Comparison of ENCODE assay signal across 21 mouse cellular contexts in genomic region chr4:65764275-65764674, GRCm38 (mm10).
A peak's percentile ranks its signal among the peaks of the same experiment; 100 is the strongest.
DNase-seq lines count a peak whose midpoint lies in the region; ATAC-seq lines count a peak whose summit lies in the region.
"Had no signal": no experiment of that assay in that cellular context is flagged by ENCODE, and none has a peak within 500 bp of the region (broad histone marks: within the 10 kb centered on the region; RNA-seq: fewer than 3 reads in every experiment).

No protein-coding gene starts in this region.

- no peak overlapping the region for H3K4me3 ChIP-seq in embryonic facial prominence, embryonic 11.5 days (ENCODE audit: low read depth, low read length)
- no peak overlapping the region for H3K4me3 ChIP-seq in embryonic facial prominence, embryonic 10.5 days
- H3K4me3 ChIP-seq in limb, embryonic 11.5 days (ENCODE audit: low read depth, low read length) = no peak overlapping the region
- no peak overlapping the region for H3K4me3 ChIP-seq in limb, embryonic 10.5 days
- H3K4me3 ChIP-seq in embryonic facial prominence, embryonic 12.5 days = no peak overlapping the region
- no peak overlapping the region for H3K4me3 ChIP-seq in neural tube, embryonic 15.5 days (replicated peaks)
- H3K4me3 ChIP-seq: erythroblast, embryonic 14.5 days; gastrocnemius, adult 2 months; heart, embryonic 13.5 days; midbrain, embryonic 10.5 days had no signal

- no peaks in the 10 kb centered on the region for H3K9me3 ChIP-seq in embryonic facial prominence, embryonic 11.5 days (replicated peaks; ENCODE audit: control insufficient read depth, low read length)
- no peaks in the 10 kb centered on the region for H3K9me3 ChIP-seq in embryonic facial prominence, embryonic 10.5 days
- H3K9me3 ChIP-seq in limb, embryonic 11.5 days (ENCODE audit: control insufficient read depth, low read length) = no peaks in the 10 kb centered on the region
- H3K9me3 ChIP-seq in limb, embryonic 10.5 days (replicated peaks) = no peaks in the 10 kb centered on the region
- H3K9me3 ChIP-seq in embryonic facial prominence, embryonic 12.5 days = no peaks in the 10 kb centered on the region
- H3K9me3 ChIP-seq in neural tube, embryonic 15.5 days (replicated peaks) = no peaks in the 10 kb centered on the region
- H3K9me3 ChIP-seq: heart, embryonic 13.5 days; midbrain, embryonic 10.5 days had no signal

- peak; percentile 0 for DNase-seq in embryonic facial prominence, embryonic 11.5 days (ENCODE audit: low spot score)
- no peak for DNase-seq in embryonic facial prominence, embryonic 10.5 days (ENCODE audit: low spot score)
- peak; percentile 17 for DNase-seq in limb, embryonic 11.5 days (ENCODE audit: low spot score)
- no peak for DNase-seq in limb, embryonic 10.5 days (ENCODE audit: low spot score)
- DNase-seq in testis, postnatal 14 days (ENCODE audit: low spot score) = no peak
- DNase-seq: adrenal gland, postnatal 10 days; B cell, adult 2 months; forebrain, postnatal 0 days; gastrocnemius, adult 2 months; heart, adult 11 months; kidney, adult 18-20 months; kidney, postnatal 4 days; lung, embryonic 14.5 days; lung, postnatal 4 days; thymus, adult 18-20 months had no signal

- 71% methylated on average over 4 of the region's 4 CpGs for WGBS in embryonic facial prominence, embryonic 11.5 days
- 83% methylated on average over 4 of the region's 4 CpGs for WGBS in embryonic facial prominence, embryonic 10.5 days
- WGBS in limb, embryonic 11.5 days = 63% methylated on average over 4 of the region's 4 CpGs
- WGBS in limb, embryonic 10.5 days = 82% methylated on average over 4 of the region's 4 CpGs
- WGBS in embryonic facial prominence, embryonic 12.5 days = 70% methylated on average over 4 of the region's 4 CpGs
- WGBS in neural tube, embryonic 15.5 days = 38% methylated on average over 4 of the region's 4 CpGs

- H3K27me3 ChIP-seq in embryonic facial prominence, embryonic 11.5 days (ENCODE audit: control insufficient read depth, insufficient read depth, low read length) = no peaks in the 10 kb centered on the region
- H3K27me3 ChIP-seq in embryonic facial prominence, embryonic 10.5 days (replicated peaks; ENCODE audit: low read depth, poor library complexity, severe bottlenecking) = no peaks in the 10 kb centered on the region
- H3K27me3 ChIP-seq in limb, embryonic 11.5 days (ENCODE audit: control insufficient read depth, insufficient read depth, low read length) = no peaks in the 10 kb centered on the region
- H3K27me3 ChIP-seq in limb, embryonic 10.5 days (ENCODE audit: low read depth, poor library complexity, severe bottlenecking) = no peaks in the 10 kb centered on the region
- no peaks in the 10 kb centered on the region for H3K27me3 ChIP-seq in embryonic facial prominence, embryonic 12.5 days
- H3K27me3 ChIP-seq in neural tube, embryonic 15.5 days (replicated peaks) = no peaks in the 10 kb centered on the region
- H3K27me3 ChIP-seq: heart, embryonic 13.5 days had no signal

- no peak overlapping the region for H3K9ac ChIP-seq in embryonic facial prominence, embryonic 11.5 days (replicated peaks; ENCODE audit: low read length)
- no peak overlapping the region for H3K9ac ChIP-seq in limb, embryonic 11.5 days (ENCODE audit: low read length)
- no peak overlapping the region for H3K9ac ChIP-seq in embryonic facial prominence, embryonic 12.5 days
- no peak overlapping the region for H3K9ac ChIP-seq in neural tube, embryonic 15.5 days (replicated peaks)
- H3K9ac ChIP-seq: forebrain, postnatal 0 days; heart, embryonic 13.5 days; lung, embryonic 14.5 days had no signal

- no peak overlapping the region for H3K27ac ChIP-seq in embryonic facial prominence, embryonic 11.5 days (replicated peaks; ENCODE audit: low read depth, low read length)
- H3K27ac ChIP-seq in embryonic facial prominence, embryonic 10.5 days (replicated peaks) = no peak overlapping the region
- no peak overlapping the region for H3K27ac ChIP-seq in limb, embryonic 11.5 days (replicated peaks; ENCODE audit: low read depth, low read length)
- no peak overlapping the region for H3K27ac ChIP-seq in limb, embryonic 10.5 days
- H3K27ac ChIP-seq in embryonic facial prominence, embryonic 12.5 days = no peak overlapping the region
- H3K27ac ChIP-seq in neural tube, embryonic 15.5 days (replicated peaks) = no peak overlapping the region
- H3K27ac ChIP-seq: gastrocnemius, adult 2 months; heart, embryonic 13.5 days; midbrain, embryonic 10.5 days had no signal

- no peaks in the 10 kb centered on the region for H3K36me3 ChIP-seq in embryonic facial prominence, embryonic 11.5 days (replicated peaks; ENCODE audit: control insufficient read depth, insufficient read depth, low read depth, low read length)
- no peaks in the 10 kb centered on the region for H3K36me3 ChIP-seq in embryonic facial prominence, embryonic 10.5 days (replicated peaks)
- H3K36me3 ChIP-seq in limb, embryonic 11.5 days (ENCODE audit: control insufficient read depth, insufficient read depth, low read length) = no peaks in the 10 kb centered on the region
- no peaks in the 10 kb centered on the region for H3K36me3 ChIP-seq in limb, embryonic 10.5 days
- H3K36me3 ChIP-seq in embryonic facial prominence, embryonic 12.5 days = no peaks in the 10 kb centered on the region
- no peaks in the 10 kb centered on the region for H3K36me3 ChIP-seq in neural tube, embryonic 15.5 days
- H3K36me3 ChIP-seq: heart, embryonic 13.5 days; midbrain, embryonic 10.5 days had no signal

- H3K4me2 ChIP-seq in embryonic facial prominence, embryonic 11.5 days (ENCODE audit: low read depth, low read length) = no peak overlapping the region
- H3K4me2 ChIP-seq in limb, embryonic 11.5 days (ENCODE audit: low read depth, severe bottlenecking) = no peak overlapping the region
- H3K4me2 ChIP-seq in embryonic facial prominence, embryonic 12.5 days (replicated peaks) = no peak overlapping the region
- H3K4me2 ChIP-seq in neural tube, embryonic 15.5 days = no peak overlapping the region
- H3K4me2 ChIP-seq: heart, embryonic 13.5 days; liver, embryonic 11.5 days; lung, embryonic 14.5 days had no signal

- ATAC-seq in embryonic facial prominence, embryonic 11.5 days (replicated peaks; ENCODE audit: insufficient number of reproducible peaks, low FRiP score, low TSS enrichment, low read depth) = peak; percentile 62; the same call in 1 of the 2 replicates
- no peak for ATAC-seq in limb, embryonic 11.5 days (ENCODE audit: insufficient number of reproducible peaks, low FRiP score, low TSS enrichment, low read depth)
- 0 out of 2 replicates have a peak, but pooled peaks have one; percentile 52 for ATAC-seq in embryonic facial prominence, embryonic 12.5 days (ENCODE audit: insufficient number of reproducible peaks, insufficient read depth, low FRiP score, low TSS enrichment)
- 0 out of 2 replicates have a peak, but pooled peaks have one; percentile 45 for ATAC-seq in neural tube, embryonic 15.5 days (ENCODE audit: low FRiP score)
- ATAC-seq: forebrain, postnatal 0 days had no signal

- H3K4me1 ChIP-seq in embryonic facial prominence, embryonic 11.5 days (ENCODE audit: control insufficient read depth, insufficient read depth, low read length) = no peaks in the 10 kb centered on the region
- H3K4me1 ChIP-seq in embryonic facial prominence, embryonic 10.5 days = no peaks in the 10 kb centered on the region
- no peaks in the 10 kb centered on the region for H3K4me1 ChIP-seq in limb, embryonic 11.5 days (ENCODE audit: control insufficient read depth, insufficient read depth, low read length)
- no peaks in the 10 kb centered on the region for H3K4me1 ChIP-seq in limb, embryonic 10.5 days
- no peaks in the 10 kb centered on the region for H3K4me1 ChIP-seq in embryonic facial prominence, embryonic 12.5 days
- H3K4me1 ChIP-seq in neural tube, embryonic 15.5 days = peaks cover 4% of the 10 kb centered on the region
- H3K4me1 ChIP-seq: heart, embryonic 13.5 days; midbrain, embryonic 10.5 days had no signal

Comparison
In these comparisons a context has a peak if more than half of its experiments do, and no peak if none do; other contexts are left out.
1. DNase-seq: peak in embryonic facial prominence, embryonic 11.5 days (single experiment) and limb, embryonic 11.5 days (single experiment); none in embryonic facial prominence, embryonic 10.5 days (single experiment), limb, embryonic 10.5 days (single experiment) and testis, postnatal 14 days (single experiment).